Mouse (Mus musculus) CH12.LX (cell line): Measurements from ENCODE around the gene Syk. TPM values are rescaled to one million over a fixed set of nuclear protein-coding genes. Genes with fewer than 3 reads are reported as not detected.
A peak's percentile ranks its signal among the peaks of the same experiment; 100 is the strongest.

Experiments
- DNase-seq: peaks from one replicate; pipeline ENCODE4 v3.0.0-alpha.2; 2013; ENCODE audit errors: extremely low read depth
- H3K27ac ChIP-seq: 2 replicates; pipeline ENCODE4 v1.5.1; 2012; ENCODE audit warnings: low read depth, mild to moderate bottlenecking, control low read depth, moderate library complexity; ENCODE audit not compliant: insufficient read depth
- H3K27me3 ChIP-seq: replicated peaks from 2 replicates; pipeline ENCODE3; 2012; ENCODE audit warnings: inconsistent platforms
- H3K36me3 ChIP-seq, 2 experiments: replicated peaks in 1 of 2; 2 replicates each; pipeline versions ENCODE3 to v1.6.1; 2012; ENCODE audit warnings: inconsistent platforms in 1 of 2, low read length in 1 of 2, mild to moderate bottlenecking in 1 of 2, mixed read lengths in 1 of 2, moderate library complexity in 1 of 2; ENCODE audit not compliant: control insufficient read depth in 1 of 2, insufficient read depth in 1 of 2
- H3K4me1 ChIP-seq, 2 experiments: 2 replicates each; pipeline ENCODE4 v1.6.1; 2012; ENCODE audit warnings: inconsistent platforms in 1 of 2, moderate library complexity in 1 of 2; ENCODE audit not compliant: insufficient read depth in 2 of 2, control insufficient read depth in 1 of 2
- H3K4me2 ChIP-seq: 2 replicates; pipeline ENCODE4 v1.6.1; 2012; ENCODE audit warnings: low read depth, mild to moderate bottlenecking, control low read depth; ENCODE audit not compliant: poor library complexity, insufficient read depth, severe bottlenecking
- H3K4me3 ChIP-seq, 3 experiments: fragments of 150-350 bp in 1 of 3; sonication (generic) in 1 of 3; replicated peaks in 1 of 3; 2 replicates each; pipeline versions ENCODE3 to v1.5.1; 2011 to 2012; ENCODE audit warnings: low read depth in 2 of 3, low read length in 2 of 3, mild to moderate bottlenecking in 2 of 3, moderate library complexity in 2 of 3, control low read depth in 1 of 3, improper control_type of control experiment in 1 of 3, inconsistent platforms in 1 of 3, mixed read lengths in 1 of 3; ENCODE audit not compliant: poor library complexity in 1 of 3
- H3K79me2 ChIP-seq: replicated peaks from 2 replicates; pipeline ENCODE4 v1.6.1; 2012; ENCODE audit warnings: mild to moderate bottlenecking, moderate library complexity; ENCODE audit not compliant: control insufficient read depth, poor library complexity, insufficient read depth, severe bottlenecking; ENCODE audit errors: extremely low read depth
- H3K9ac ChIP-seq: 2 replicates; pipeline ENCODE4 v1.6.1; 2012; ENCODE audit warnings: low read depth, mild to moderate bottlenecking, control low read depth, moderate library complexity; ENCODE audit not compliant: insufficient read depth
- H3K9me3 ChIP-seq: replicated peaks from 2 replicates; pipeline ENCODE3; 2012; ENCODE audit warnings: low read length, inconsistent platforms, mixed read lengths
- BHLHE40 ChIP-seq: IDR thresholded peaks from 2 replicates; pipeline ENCODE4 v1.6.1; 2011; ENCODE audit warnings: mild to moderate bottlenecking, low read depth, low read length, improper control_type of control experiment
- CHD1 ChIP-seq: IDR thresholded peaks from 2 replicates; pipeline ENCODE4 v1.6.1; 2012; ENCODE audit warnings: low read depth, low read length, improper control_type of control experiment, inconsistent platforms
- CHD2 ChIP-seq: IDR thresholded peaks from 2 replicates; pipeline ENCODE4 v1.6.1; 2011; ENCODE audit warnings: low read length, improper control_type of control experiment
- CTCF ChIP-seq, 2 experiments: IDR thresholded peaks in 1 of 2; conservative IDR thresholded peaks in 1 of 2; 2 replicates each; pipeline ENCODE4 v1.5.1; 2011 to 2012; ENCODE audit warnings: low read depth in 2 of 2, low read length in 2 of 2, improper control_type of control experiment in 1 of 2, inconsistent platforms in 1 of 2, mild to moderate bottlenecking in 1 of 2, moderate library complexity in 1 of 2
- ELF1 ChIP-seq: IDR thresholded peaks from 2 replicates; pipeline ENCODE4 v1.6.1; 2014; ENCODE audit warnings: low read depth, mild to moderate bottlenecking, inconsistent platforms, low read length, improper control_type of control experiment
- EP300 ChIP-seq: IDR thresholded peaks from 2 replicates; pipeline ENCODE4 v1.6.1; 2011; ENCODE audit warnings: low read length, improper control_type of control experiment
- ETS1 ChIP-seq: conservative IDR thresholded peaks from 2 replicates; pipeline ENCODE4 v1.6.1; 2012; ENCODE audit warnings: low read depth, mild to moderate bottlenecking, inconsistent platforms, low read length, improper control_type of control experiment, moderate library complexity
- HCFC1 ChIP-seq: IDR thresholded peaks from 2 replicates; pipeline ENCODE4 v1.6.1; 2012; ENCODE audit warnings: low read depth, mild to moderate bottlenecking, inconsistent platforms, low read length, improper control_type of control experiment
- JUND ChIP-seq: conservative IDR thresholded peaks from 2 replicates; pipeline ENCODE4 v1.6.1; 2011; ENCODE audit warnings: low read depth, low read length, improper control_type of control experiment
- MAFK ChIP-seq: IDR thresholded peaks from 2 replicates; pipeline ENCODE4 v1.6.1; 2011; ENCODE audit warnings: low read length, improper control_type of control experiment; ENCODE audit not compliant: insufficient replicate concordance
- MAX ChIP-seq: IDR thresholded peaks from 2 replicates; pipeline ENCODE4 v1.6.1; 2011; ENCODE audit warnings: low read length, improper control_type of control experiment
- MEF2A ChIP-seq: IDR thresholded peaks from 2 replicates; pipeline ENCODE4 v1.6.1; 2014; ENCODE audit warnings: low read depth, mild to moderate bottlenecking, inconsistent platforms, low read length, improper control_type of control experiment, borderline replicate concordance
- NELFE ChIP-seq: IDR thresholded peaks from 2 replicates; pipeline ENCODE4 v1.6.1; 2011; ENCODE audit warnings: low read depth, low read length, improper control_type of control experiment
- NRF1 ChIP-seq: IDR thresholded peaks from 2 replicates; pipeline ENCODE4 v1.6.1; 2014; ENCODE audit warnings: low read depth, mild to moderate bottlenecking, inconsistent platforms, low read length, improper control_type of control experiment, moderate library complexity
- PAX5 ChIP-seq: IDR thresholded peaks from 2 replicates; pipeline ENCODE4 v1.6.1; 2012; ENCODE audit warnings: low read length, inconsistent platforms, mixed read lengths
- SIN3A ChIP-seq: IDR thresholded peaks from 2 replicates; pipeline ENCODE4 v1.6.1; 2012; ENCODE audit warnings: low read length, improper control_type of control experiment, inconsistent platforms
- SMC3 ChIP-seq: IDR thresholded peaks from 2 replicates; pipeline ENCODE4 v1.6.1; 2011; ENCODE audit warnings: low read depth, low read length, improper control_type of control experiment
- TBP ChIP-seq: conservative IDR thresholded peaks from 2 replicates; pipeline ENCODE4 v1.6.1; 2011; ENCODE audit warnings: low read depth, low read length, improper control_type of control experiment
- USF2 ChIP-seq: conservative IDR thresholded peaks from 2 replicates; pipeline ENCODE4 v1.6.1; 2011; ENCODE audit warnings: low read depth, low read length, improper control_type of control experiment
- ZNF384 ChIP-seq: IDR thresholded peaks from 2 replicates; pipeline ENCODE4 v1.6.1; 2012; ENCODE audit warnings: low read depth, low read length, improper control_type of control experiment, inconsistent platforms
- dilution Hi-C: fragments of 300-500 bp; cut with MboI; formaldehyde crosslinking; loops from 2 replicates; pipeline ENCODE4 v1.14.3; 2020; ENCODE audit warnings: low sequenced_read_pairs; ENCODE audit not compliant: extremely low pct_unique_long_range_greater_than_20kb, extremely low pct_ligation_motif_present
- in situ Hi-C: fragments of 300-500 bp; cut with MboI; formaldehyde crosslinking; loops from 3 replicates; pipeline ENCODE4 v1.14.3; 2019; ENCODE audit warnings: low sequenced_read_pairs, low pct_ligation_motif_present, low pct_unique_long_range_greater_than_20kb, mixed read lengths
- polyA plus RNA-seq: library from polyadenylated mRNA; unstranded; fragments of >175 nt; gene quantifications from 2 replicates; pipeline ENCODE4 v1.2.1, GENCODE M21; 2012; ENCODE audit warnings: low read depth; ENCODE audit not compliant: insufficient read length
- total RNA-seq, 2 experiments: library from RNA; depleted of rRNA; stranded (reverse); fragments of 300-350 nt in 1 of 2; fragments of >200 nt in 1 of 2; gene quantifications; 2 replicates each; pipeline ENCODE4 v1.2.3; 2012 to 2014

Gene Syk
- total and polyA plus RNA-seq, 3 experiments, result 117 to 185 (median 163) TPM

- TF ChIP-seq NRF1, result no peak
- peak; percentile 29; the same call in 1 of the 2 replicates for TF ChIP-seq EP300
- no peak for TF ChIP-seq HCFC1
Observed at GRCm38 (mm10) chr13:52566777-52567176, 16.2 kb upstream of the Syk start (continued).

- H3K4me1 ChIP-seq, result peaks cover 45 to 90% of the 10 kb centered on the region in 2 experiments
- H3K79me2 ChIP-seq, result no peaks in the 10 kb centered on the region
- no peak overlapping the region for H3K4me3 ChIP-seq
- peaks cover 2% of the 10 kb centered on the region for H3K9me3 ChIP-seq
- H3K36me3 ChIP-seq, result peaks cover 0 to 17% of the 10 kb centered on the region in 2 experiments
- no peaks in the 10 kb centered on the region for H3K27me3 ChIP-seq
- H3K9ac ChIP-seq, result no peak overlapping the region
- H3K4me2 ChIP-seq, result no peak overlapping the region
- in situ Hi-C loops, result loop anchor here (25.0 kb wide), 1 partner anchor 732 kb away; the partner anchor contains the start of gene Gadd45g
- no peak for TF ChIP-seq HCFC1
- TF ChIP-seq MAX, result no peak
- TF ChIP-seq BHLHE40, result no peak
- no peak for TF ChIP-seq NELFE
- TF ChIP-seq CHD2, result no peak
- no peak for TF ChIP-seq NRF1
- TF ChIP-seq SMC3, result no peak
- no peak for TF ChIP-seq PAX5
- no peak for TF ChIP-seq SIN3A
- no peak for TF ChIP-seq USF2
- TF ChIP-seq TBP, result no peak
- no peak for TF ChIP-seq JUND
- no peak for TF ChIP-seq CHD1
- TF ChIP-seq ELF1, result no peak
- TF ChIP-seq MAFK, result no peak
- no peak for TF ChIP-seq MEF2A
- TF ChIP-seq CTCF (conservative IDR thresholded peaks at IDR 0.05 in 1 of 2, IDR thresholded peaks at IDR 0.05 in 1 of 2; ENCODE audit: low read depth in 2 of 2, low read length in 2 of 2), result no peak
- no peak for TF ChIP-seq ETS1
- no peak for TF ChIP-seq ZNF384
- DNase-seq, result no peak
- dilution Hi-C loops, result no loop called here
- no peak overlapping the region for H3K27ac ChIP-seq
Observed at GRCm38 (mm10) chr13:52569194-52569769, 13.7 kb upstream of the Syk start.
